Mouse (Mus musculus) lung, adult 2 months (tissue): Measurements from ENCODE around the gene Faah. TPM values are rescaled to one million over a fixed set of nuclear protein-coding genes. Genes with fewer than 3 reads are reported as not detected.

Source experiments
- DNase-seq: peaks from one replicate; pipeline ENCODE4 v3.0.0; 2022
- H3K4me1 ChIP-seq: fragments of 200-500 bp; 2 replicates; pipeline ENCODE4 v1.6.1; 2011; ENCODE audit warnings: low read length; ENCODE audit not compliant: control insufficient read depth, insufficient read depth
- H3K4me3 ChIP-seq: fragments of 200-500 bp; replicated peaks from 2 replicates; pipeline ENCODE3; 2011; ENCODE audit warnings: low read depth, mild to moderate bottlenecking, control low read depth, low read length; ENCODE audit errors: extremely low read depth
- CTCF ChIP-seq: fragments of 200-500 bp; IDR thresholded peaks from 2 replicates; pipeline ENCODE4 v1.5.1; 2011; ENCODE audit warnings: mild to moderate bottlenecking, low read length, control low read depth; ENCODE audit not compliant: insufficient read depth
- POLR2A ChIP-seq: fragments of 200-500 bp; IDR thresholded peaks from 2 replicates; pipeline ENCODE4 v1.6.1; 2011; ENCODE audit warnings: low read depth, mild to moderate bottlenecking, control low read depth, low read length, borderline replicate concordance; ENCODE audit errors: extremely low read depth
- WGBS: fragments of 180-500 bp; shearing (Covaris S2); methylation state at CpG from one replicate; pipeline ENCODE4 v1.1.7; 2018; 5-methylcytosine and 5-hydroxymethylcytosine counted together
- polyA plus RNA-seq: library from polyadenylated mRNA; depleted of rRNA; stranded (reverse); fragments of >200 nt; gene quantifications from 2 replicates; pipeline ENCODE4 v1.2.3, GENCODE M21; 2012

Faah gene
- polyA plus RNA-seq, 1 experiment, result 24.5 TPM

DNA sequence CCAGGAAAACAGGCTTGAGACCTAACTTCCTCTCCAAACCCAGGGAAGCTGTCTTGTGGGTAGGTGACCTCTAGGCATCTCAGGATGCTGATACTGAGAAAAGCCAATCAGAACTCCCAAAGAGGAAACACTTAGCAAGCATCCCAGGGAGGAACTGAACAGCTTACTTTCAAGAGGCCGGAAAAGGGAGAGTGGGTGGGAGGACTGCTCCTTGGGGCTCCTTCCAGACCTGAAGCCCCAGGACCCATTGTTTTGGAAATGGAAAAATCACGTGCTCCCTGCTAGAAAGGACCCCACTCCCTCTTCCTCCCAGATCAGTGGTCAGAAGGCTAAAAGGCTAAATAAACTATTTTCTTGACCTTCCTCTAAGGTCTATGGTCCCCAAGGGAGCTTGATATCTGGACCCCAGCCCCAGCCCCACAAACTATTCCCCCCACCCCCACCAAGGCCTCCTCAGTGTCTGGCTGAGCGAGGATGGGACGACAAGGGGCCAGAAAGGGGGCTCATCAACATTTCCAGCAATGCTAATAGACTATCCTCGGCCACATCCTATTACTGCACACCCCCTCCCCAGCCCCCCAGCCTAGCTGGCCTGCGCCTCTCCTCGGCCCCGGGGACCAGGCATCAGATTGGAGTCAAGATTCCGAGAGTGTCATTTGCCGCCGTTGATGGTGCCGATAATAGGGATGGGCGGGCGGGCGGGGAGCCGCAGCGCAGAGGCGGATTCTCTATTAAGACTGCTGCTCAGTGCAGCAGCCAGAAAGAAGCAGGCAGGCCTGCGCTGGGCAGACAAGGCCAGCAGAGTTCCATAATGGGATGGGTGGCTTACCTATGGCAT is 62.9 kb downstream of the Faah start:
- DNase-seq, result no peak
- TF ChIP-seq CTCF (no peak), POLR2A (no peak)
- WGBS, result 10% methylated on average over 19 of the region's 19 CpGs
- Histone ChIP-seq H3K4me1 (no peaks in the 10 kb centered on the region), H3K4me3 (no peak overlapping the region)

DNA sequence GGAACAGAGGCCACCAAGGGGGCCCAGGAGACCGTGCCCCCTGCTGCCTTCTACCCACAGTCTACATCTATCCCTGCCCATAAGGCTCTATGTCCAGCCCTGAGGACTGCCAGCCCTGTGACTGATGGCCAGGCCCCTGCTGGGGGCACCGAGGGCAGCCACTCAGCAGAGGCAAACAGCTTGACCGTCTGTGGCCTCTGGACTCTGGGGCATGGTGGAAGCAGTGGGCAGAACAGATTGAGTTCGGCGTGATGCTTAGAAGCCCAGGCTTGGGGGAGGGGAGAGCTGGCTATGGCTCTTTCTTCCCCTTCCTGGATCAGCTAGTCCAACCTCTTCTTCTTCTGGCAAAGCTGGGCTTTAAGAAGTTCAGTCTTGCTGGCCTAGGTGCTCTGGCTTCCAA is 64.2 kb downstream of the Faah start:
- Histone ChIP-seq H3K4me1 (no peaks in the 10 kb centered on the region), H3K4me3 (no peak overlapping the region)
- no peak for DNase-seq
- whole genome bisulfite sequencing, result 31% methylated on average over 5 of the region's 5 CpGs
- no peak for TF ChIP-seq POLR2A
- no peak for TF ChIP-seq CTCF

DNA sequence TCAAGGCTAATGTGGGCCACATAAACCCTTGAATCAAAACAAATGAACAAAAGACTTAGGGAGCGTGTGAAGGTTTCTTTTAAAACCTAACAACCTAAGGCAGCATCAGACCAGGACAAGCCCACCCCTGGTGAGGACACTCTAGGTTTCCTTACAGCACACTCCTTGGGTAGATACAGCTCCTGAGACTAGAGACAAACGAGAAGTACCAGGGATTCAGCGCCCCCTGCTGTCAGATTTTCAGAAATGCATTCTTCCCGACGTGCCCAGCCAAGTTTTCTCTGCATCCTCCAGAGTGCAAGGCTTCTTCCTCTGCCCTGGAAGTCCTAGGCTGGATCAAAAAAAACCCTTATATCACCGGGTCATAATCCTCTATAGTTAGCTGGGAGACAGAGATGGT is 65.0 kb downstream of the Faah start:
- WGBS, result 16% methylated on average over 6 of the region's 6 CpGs
- DNase-seq, result peak; percentile 43
- no peaks in the 10 kb centered on the region for H3K4me1 ChIP-seq
- no peak overlapping the region for H3K4me3 ChIP-seq
- TF ChIP-seq CTCF (peak; percentile 72), POLR2A (no peak)

DNA sequence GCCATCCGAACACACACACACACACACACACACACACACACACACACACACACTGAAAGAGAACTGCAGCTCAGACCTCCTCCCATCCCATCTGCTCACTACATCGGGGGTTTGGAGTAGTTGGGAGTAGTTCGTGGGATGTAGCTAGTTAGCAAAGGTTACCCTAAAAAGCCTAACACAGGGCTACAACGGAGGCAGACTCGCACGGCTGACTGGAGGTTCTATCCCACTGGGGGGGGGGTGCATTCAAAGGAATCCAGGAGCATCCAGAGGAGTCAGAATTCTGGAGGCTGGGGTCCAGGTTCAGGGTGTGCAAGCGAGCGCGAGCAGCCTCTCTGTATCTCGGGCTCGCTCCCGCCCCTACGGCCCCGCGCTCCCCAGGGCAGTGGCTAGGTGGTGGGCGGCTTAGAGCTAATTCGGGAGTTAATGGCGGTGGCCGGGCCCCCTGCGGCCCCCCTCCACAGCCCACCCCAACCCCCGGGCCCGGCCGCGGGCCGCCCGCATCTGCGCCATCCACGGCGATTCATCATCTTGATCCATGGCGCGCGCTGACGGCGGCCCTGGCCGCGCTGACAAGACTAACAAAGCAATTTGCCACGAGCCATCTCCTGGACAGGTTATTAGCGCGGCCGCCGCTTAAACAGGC is 73.9 kb downstream of the Faah start:
- TF ChIP-seq CTCF (no peak), POLR2A (no peak)
- WGBS, result 4% methylated on average over 39 of the region's 41 CpGs
- Histone ChIP-seq H3K4me1 (no peaks in the 10 kb centered on the region), H3K4me3 (no peak overlapping the region)
- DNase-seq, result no peak

DNA sequence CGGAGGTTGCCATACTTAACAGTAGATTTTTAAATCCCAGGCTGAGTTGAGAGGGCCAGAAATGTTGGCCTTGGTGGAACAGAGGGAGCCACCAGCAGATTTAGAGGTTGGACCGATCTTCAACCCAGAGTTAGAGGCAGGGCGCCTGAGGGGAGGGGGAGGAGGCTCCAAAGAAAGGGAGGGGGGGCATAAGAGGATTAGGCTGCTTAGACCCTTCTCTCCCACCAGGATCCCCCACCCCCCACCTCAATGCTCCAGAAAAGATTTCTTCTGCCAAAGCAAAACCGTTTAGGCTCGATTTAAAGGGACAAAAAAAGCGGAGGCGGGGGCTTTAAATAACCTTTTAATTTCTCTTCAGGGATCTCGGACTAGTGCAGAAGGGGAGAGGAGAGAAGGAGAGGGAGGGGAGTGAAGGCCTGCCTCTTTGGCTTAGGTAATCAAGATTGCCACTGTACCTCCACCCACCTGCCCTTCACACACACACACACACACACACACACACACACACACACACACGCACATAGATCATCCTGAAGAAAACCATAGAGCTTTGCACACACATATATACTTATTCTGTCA is 76.4 kb downstream of the Faah start:
- H3K4me3 ChIP-seq, result no peak overlapping the region
- no peak for TF ChIP-seq CTCF
- no peak for TF ChIP-seq POLR2A
- peaks cover 4% of the 10 kb centered on the region; the same call in 1 of the 2 replicates for H3K4me1 ChIP-seq
- DNase-seq, result no peak
- 14% methylated on average over 8 of the region's 9 CpGs for WGBS

DNA sequence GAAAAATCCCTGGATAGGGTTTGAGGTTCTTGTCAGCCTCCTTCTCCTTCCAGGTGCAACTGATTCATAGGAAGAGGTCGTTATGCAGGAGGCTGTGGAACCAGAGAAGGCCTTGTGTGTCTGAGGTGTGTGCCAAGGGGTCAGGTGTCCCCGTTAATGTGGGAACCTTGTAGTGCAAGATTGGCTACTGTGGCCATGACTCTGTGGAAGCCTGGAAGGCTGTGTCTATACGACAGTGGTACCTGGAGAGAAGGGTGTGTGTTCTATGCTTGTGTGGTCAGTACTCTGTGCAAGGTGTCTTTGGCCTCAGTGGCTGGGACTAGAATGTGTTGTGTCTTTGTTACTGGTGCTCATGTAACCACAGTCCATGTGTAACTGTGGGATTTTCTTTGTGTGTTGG is 77.0 kb downstream of the Faah start:
- 14% methylated on average over 3 of the region's 3 CpGs for WGBS
- no peak overlapping the region for H3K4me3 ChIP-seq
- DNase-seq, result no peak
- peaks cover 6% of the 10 kb centered on the region; the same call in 1 of the 2 replicates for H3K4me1 ChIP-seq
- TF ChIP-seq POLR2A (no peak), CTCF (no peak)

DNA sequence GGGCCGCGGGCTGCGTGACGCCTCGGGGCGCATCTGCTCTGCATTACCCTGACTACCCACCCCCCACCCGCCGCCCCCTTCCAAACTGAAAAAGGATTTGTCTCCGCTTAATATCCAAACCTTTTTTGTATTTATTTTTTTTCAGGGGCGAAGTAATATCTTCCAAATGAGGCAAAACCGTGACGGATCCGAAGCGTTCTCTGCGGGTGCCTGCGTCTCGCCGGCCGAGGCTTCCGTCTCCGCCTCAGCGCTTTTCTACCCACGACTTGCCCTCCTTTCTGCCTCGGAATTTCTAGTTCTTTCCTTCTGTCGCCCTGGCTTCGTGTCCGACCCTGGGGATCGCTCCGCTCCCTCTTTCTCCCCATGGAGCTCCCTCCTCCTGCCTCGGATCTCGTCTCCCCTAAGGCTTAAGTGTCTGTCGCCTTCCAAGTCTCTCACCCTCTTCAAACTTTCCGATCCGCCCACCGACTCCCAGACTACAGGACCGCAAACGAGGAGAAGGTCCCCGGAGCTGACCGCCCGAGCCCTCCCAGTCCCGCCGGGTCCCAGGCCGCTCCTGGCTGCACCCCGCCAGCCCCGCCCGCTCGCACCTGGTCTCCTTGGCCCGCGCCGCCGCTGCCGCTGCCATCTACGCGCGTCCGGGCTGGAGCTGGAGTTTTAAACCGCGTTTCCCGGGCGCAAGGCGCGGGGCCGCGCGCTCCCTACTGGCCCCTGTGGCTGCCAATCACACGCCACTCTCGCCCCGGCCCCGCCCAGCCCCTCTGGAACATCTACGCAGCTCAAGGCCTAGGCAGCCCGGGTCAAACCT is 78.2 kb downstream of the Faah start, which contains the start of gene Dmbx1:
TSS of gene Dmbx1 (minus strand) at position 632 of the 808 bp plus-strand sequence.
- peak; percentile 19 for DNase-seq
- Histone ChIP-seq H3K4me3 (no peak within 1 kb of the TSS), H3K4me1 (peaks cover 6% of the 10 kb centered on the region; the same call in 1 of the 2 replicates)
- TF ChIP-seq POLR2A, result no peak
- no peak for TF ChIP-seq CTCF
- 2% methylated on average over 71 of the region's 71 CpGs for WGBS

DNA sequence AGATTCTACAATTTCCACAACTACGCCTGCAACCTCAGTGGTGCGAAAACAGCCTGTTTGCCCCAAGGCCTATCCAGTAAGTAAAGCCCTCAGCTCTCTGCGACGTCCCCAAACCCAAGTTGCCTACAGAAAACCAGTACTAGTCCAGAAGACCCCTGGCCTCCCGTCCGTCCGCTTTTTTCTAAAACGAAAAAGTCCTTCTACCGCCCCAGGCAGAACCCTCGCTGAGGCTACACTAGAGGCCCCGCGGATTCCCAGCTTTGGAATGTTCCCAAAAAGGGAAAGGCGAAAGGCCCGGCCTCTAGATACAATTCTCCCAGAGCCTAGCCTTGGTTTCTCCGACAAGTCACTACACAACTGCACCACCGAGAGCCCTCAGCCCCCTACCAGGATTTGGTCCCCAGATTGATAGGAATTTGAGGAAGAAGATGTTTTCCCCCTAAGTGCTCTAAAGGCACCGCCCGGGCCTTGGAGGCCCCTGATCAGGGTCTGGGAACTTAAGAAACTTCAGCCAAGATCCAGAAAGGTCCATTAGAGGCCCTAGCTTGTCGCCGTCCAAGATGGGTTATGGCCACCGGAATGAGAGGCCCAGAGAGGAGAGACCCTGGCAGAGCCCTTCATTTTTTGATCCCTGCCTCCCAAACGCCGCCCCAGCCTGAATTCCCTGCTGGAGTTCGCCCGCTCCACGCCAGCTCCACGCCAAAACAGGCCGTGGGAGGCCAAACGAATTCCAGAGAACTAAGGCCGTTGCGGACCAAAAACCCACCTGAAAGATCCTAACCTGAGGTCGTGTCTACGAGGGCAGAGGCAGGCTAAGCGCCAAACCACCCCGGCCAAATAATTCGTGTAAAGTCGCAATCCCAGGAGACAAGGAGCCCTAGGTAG is 79.2 kb downstream of the Faah start:
- Histone ChIP-seq H3K4me1 (peaks cover 6% of the 10 kb centered on the region; the same call in 1 of the 2 replicates), H3K4me3 (no peak overlapping the region)
- peak; percentile 42 for DNase-seq
- TF ChIP-seq POLR2A (no peak), CTCF (no peak)
- 8% methylated on average over 37 of the region's 37 CpGs for WGBS
